Mouse (Mus musculus) telencephalon, adult 2 months (tissue): ENCODE data around the gene Afmid.
"Not testable (repeated sequence)": the region's sequence is repeated elsewhere in the genome, so short reads cannot be mapped to it uniquely, and the experiment has no call there.

ENCODE experiments used
- DNase-seq: peaks from one replicate; pipeline ENCODE4 v3.0.0-alpha.2; 2011; ENCODE audit warnings: low read depth, low spot score

Afmid gene

DNA sequence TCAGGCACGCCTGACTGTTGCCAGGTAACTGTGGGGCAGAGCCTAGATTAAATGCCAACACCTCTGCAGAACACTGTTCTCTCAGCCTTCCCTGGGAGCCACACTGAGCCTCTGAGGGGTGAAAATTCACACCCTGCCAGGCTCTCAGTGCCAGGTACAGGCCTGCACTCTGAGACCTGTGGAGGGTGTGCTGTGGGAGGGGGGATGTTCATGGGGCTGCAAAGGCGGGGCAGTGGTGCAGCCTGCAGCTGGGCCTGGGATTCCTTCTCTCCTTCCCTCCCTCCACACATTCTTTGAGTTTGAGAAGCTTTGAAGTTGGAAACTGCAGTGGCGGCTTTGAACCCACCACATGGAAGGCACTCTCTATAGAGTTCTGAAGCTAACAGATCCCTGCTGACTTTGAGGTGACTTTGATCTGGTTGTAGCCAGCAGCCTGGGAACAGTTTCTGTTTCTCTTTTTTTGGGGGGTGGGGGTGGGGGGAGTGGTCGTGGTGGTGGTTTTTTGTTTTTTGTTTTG lies 31.6 kb upstream of the Afmid start:
- DNase-seq = no peak

DNA sequence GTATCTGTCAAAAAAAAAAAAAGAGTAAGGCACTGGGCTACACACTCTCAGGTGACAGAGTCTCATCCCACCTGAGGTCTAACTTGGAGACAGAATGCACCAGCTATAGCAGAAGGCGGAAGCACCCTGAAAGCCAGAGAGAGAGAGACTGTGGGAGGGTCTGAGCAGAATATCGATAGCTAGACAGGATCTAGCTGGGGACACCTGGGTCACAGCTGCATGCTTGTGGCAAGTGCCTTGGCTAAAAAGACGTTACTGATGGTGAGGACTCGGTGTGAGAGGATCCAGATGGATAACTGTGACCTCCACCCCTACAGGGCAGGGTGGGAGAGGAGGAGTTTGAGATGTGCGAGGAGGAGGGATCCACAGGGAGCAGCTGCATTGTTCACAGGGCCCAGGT lies 28.8 kb upstream of the Afmid start:
- no peak for DNase-seq

DNA sequence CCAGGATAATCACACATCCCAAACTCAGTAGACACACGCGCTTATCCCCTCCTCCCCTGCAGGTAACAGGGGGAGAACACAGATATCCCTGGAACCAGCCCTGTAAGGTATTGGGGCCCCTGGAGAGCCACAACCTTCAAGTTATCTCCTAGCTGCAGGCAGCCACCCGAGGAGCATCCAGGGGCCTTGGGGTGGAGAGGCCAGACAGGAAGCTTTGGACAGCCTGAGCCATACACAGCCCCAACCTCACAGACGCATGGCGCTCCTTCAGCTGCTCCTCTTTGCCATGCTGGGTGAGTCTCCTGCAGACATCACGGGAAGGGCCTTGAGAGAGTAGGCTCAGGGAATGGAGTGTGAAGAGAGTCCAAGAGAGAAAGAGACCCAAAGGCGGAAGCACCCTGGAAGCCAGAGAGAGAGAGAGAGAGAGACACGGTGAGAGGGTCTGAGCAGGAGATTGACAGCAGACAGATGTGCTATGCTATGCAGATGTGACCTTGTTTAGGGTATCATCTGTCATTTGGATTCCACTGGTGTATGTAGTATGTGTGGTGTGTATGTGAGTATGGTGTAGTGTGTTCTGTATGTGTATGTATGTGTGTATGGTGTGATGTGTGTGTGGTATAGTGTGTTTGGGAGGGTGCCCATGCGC lies 28.1 kb upstream of the Afmid start, which contains the start of gene 6030468B19Rik:
TSS of gene 6030468B19Rik (plus strand) at position 150 of the 649 bp plus-strand sequence.
- no peak for DNase-seq

DNA sequence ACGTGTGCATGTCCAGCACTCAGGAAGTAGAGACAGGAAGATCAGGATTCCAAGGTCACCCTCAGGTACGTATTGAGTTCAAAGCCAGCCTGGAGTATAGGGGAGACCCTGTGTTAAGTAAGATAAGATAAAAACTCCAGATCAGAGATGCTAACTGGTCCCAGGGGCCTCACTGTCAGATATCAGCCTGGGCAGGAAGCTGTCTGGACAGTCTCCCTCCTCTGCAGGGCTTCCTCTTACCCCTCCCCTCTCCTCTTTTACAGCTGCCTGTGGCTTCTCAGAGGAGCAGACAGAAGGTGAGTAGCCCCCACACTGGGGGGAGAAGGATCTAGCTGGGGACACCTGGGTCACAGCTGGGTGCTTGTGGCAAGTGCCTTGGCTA lies 27.6 kb upstream of the Afmid start:
- no peak for DNase-seq

DNA sequence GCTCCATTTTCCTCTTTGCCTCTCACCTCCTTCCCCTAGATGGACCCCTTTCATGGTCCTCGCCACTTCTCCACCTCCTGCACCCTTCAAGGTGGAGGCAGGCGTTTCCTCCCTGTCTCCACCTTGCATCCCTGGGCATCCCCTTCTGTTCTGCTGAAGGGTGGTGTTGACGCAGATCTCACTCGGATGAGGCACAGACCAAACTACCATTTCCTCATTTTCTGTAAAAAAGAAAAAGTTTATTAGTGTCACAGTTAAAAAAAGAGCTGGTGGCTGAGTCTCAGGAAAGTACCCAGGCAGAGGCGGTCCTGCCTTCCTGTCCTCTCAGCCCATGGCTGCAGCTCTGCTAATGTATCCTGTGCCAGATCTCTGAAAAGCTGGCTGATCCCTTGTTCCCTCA lies 26.6 kb upstream of the Afmid start:
- no peak for DNase-seq

DNA sequence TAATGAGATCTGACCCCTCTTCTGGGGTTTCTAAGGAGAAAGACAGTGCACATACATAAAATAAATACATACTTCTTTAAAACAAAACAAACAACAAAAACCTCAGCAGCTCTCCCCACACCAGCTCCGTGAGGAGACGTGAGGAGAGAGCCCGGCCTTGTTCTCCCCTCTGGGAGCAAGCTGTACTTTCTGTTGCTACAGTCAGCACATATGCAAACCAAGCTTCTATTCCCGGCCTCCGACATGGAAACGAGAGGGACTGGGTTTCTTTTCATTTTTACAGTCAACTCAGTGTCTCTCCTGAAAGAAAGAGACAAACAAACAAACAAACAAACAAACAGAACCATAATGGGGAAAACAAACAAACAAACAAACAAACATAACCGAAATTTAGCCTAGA lies 25.7 kb upstream of the Afmid start:
- no peak for DNase-seq

DNA sequence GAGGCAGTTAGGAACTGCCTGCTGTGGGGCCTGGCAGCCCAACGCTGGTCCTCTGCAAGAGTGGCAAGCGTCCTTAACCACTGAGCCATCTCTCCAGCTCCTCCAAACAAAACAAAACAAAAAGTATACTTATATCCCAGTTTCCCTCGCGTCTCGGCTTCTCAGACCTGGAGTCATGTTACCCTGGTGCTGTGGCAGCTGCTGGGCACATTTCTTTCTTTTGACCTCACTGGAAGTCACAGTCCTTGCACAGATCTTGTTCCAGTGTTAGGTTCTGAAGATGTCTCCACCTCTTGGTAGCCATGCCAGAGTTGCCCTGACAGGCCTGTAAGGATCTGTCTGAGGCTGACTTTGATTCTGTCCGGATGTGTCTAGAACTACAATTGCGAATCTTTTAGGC lies 24.1 kb upstream of the Afmid start:
- no peak for DNase-seq

DNA sequence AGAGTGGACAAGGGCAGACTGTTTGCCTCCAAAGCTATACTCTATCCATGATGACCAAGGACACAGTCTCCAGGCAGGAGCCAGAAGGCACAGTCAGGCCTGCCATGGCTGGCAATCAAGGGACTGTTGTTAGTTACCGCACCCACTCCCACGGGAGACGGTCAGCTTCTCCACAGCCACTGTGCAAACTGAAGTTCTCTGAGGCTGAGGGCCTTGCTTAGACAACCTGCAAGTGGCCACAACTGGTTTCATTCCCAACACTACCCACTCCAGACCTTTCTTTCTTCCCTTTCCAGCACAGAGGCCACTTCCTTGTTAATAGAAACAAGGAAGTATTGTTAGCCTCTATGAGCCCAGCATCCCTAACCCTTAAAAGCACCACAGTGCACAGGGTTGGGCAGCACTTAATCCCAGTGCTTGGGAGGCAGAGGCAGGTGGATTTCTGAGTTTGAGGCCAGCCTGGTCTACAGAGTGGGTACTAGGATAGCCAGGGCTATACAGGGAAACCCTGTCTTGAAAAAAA lies 22.5 kb upstream of the Afmid start:
- DNase-seq = no peak

DNA sequence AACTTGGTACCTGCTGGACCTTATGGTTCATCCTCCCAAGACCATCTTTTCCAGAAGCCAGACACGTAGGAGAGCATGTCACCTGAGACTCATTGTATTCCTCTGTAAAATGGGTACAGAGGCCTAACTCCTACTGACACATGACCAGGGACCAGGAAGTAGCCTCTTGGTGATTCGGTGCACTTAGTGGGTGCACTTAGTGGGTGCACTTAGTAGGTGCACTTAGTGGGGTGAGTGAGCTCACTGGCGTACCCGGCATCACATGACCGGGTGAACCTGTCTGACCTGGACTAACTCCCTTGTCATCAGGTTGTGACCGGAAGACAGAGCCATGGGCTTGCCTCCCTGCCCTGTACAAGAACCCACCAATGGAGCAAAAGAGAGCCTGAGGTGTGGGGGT lies 18.9 kb upstream of the Afmid start:
- no peak for DNase-seq

DNA sequence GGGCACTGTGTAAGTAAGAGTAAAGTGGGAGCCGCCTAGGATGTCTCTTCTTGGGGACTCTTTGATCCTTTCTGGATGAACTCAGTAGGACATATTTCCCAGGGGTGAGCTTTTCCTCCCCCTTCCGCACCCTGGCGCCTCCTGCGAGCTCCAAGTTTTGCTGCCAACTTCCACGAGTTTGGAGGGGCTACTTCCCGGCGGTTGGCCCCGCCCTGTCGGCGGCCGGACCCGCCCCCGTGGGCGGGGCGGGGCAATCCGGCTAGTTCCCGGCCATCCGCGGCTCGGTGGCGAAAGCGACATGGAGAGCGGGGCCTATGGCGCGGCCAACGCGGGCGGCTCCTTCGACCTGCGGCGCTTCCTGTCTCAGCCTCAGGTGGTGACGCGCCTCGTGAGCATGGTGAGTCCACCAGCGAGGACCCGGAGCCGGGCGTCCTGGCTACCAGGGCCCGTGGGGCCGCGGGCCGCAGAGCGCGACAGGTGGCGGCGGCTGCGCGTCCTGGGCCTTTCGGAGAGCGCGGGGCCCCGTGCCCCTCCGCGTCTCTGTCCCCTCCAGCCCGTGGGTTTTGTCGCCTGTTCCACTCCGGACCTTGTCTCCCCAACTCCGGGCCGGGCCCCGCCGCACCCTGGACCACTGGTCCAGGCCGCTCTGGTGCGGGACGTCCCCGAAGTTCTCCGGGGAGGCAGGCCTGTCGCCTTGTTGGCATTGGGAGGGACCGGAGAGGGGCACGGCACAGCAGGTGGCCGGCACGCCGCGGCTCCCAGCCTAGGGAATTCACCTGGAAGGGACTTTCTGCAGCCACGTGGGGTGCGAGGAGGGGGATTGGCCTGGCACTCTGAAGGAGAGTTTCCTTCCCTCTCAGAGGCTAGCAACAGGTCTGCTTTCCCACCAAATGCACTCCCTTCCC lies 16.1 kb upstream of the Afmid start, which contains the start of the genes Gm20708 and Syngr2:
TSS of gene Gm20708 (plus strand) at position 262 of the 905 bp plus-strand sequence.
TSS of gene Syngr2 (plus strand) at position 262 of the 905 bp plus-strand sequence.
- no peak for DNase-seq

DNA sequence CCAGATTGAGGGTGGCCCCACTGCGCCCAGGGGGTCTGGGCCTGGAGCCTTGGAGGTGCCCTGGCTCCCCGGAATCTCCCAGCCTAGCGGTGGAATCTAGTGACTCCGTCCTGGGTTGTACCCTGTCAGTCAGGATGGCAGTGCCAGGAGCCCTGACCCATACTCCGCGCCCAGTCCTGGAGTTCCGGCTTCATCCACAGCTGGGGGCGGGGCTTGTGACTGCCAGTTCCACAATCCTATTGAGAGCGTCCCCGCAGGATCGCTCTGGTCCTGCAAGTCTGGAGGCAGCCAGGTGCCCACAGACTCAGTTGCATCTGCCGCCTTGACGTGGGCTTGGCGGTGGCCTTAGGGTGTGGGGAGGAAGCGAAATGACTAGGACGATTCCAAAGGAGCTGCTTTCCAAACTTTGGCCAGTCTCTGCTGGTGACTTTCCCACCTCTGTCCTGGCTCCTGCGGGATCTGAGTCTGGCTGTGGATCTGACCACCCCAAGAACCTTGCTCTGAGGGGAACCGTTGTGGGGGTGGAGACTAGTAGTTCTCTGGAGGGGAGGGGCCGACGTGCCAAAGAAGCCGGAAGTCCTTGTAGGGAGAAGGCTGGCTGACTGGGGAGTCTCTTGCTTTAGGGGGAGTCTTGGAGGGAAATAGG lies 15.2 kb upstream of the Afmid start:
- no peak for DNase-seq

DNA sequence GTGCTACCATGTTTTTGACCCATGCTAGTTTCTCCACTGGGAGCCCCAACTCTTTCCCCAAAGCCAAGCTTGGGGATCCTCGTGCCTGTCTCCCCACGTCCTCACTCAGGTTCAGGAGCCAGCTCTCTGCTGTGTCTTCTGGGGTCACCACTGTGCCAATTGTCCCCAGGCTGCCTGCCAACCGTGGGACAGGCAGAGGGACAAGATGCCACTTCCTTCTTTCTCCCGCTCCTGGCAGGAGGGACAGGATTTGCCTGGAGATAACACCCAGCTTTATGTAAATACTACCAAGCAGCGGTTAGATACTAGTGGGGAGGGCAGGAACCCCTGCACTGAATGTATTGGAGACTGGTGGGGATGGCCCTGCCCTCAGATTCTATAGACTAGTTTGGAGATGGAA lies 11.9 kb upstream of the Afmid start:
- DNase-seq = no peak

DNA sequence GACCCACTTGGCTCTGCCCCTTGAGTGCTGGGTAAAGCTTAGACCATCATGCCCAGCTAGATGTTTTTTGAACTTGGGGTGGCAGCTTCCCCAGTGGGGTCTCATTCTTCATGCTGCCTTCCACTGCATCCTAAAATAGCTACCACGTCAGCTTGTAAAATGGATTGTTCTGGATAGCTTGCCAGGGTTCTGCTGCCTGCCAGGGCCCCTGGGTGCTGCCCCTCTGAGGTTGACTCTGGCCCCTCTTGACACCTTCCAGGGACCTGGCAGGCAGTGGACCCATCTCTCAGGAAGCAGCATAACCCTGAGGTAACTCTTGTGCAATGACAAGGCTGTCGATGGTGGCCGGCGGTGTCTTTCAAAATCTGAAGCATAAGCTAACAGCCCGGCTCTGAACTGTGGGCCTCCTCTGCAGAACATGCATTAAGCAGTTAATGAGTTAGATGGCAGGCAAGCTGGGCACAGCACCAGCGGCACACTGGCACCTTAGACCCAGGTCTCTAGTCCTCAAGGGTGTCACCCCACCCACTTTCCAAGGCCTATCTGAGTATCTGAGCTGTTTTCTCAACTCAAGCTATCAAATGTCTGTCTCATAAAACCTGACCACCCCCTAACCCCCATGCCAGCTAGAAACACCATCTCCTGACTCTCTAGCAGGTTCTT lies 10.9 kb upstream of the Afmid start:
- DNase-seq = no peak

DNA sequence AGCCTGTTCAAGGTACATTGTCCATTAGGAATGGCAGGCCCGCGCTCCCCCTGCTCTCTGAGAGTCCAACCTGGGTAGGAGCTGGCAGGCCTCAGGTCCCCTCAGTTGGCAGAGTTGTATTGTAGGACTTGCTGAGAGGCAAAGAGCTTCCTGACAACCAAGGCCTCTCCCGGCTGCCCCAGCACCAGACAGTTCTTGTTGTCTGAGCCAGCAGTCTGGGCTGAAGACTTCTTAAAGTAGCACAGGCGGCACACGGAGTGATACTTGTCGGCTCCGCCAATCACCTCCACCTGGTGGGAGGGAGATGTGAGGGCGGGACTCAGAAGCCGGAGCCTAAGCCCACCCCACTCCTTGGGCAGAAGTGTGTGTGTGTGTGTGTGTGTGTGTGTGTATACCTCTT lies 9.9 kb upstream of the Afmid start:
- not testable (repeated sequence) for DNase-seq

DNA sequence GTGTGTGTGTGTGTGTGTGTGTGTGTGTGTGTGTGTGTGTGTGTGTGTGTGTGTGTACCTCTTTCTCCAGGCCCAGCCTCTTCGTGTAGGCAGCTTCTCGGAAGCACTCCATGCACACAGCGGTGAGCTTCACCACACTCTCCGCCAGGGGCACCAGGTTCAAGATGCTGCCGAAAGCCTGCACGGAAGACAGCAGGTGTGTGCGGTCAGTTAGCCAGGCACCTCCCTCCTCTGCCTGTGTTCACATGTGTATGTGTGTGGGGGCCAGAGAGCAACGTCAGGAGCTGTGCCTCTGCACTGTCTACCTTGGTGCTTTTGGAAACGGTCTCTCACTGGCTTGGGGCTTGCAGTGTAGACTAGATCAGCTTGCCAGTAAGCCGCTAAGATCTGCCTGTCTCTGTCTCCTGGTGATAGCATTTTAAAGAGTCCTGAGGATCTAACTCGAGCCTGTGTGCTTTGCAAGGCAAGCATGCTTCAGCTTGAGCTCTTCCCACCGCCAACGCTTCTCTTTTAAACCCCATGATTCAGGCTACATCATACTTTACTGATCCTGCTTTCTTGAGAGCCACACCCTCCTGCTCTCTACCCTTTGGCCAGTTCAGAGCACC lies 9.2 kb upstream of the Afmid start:
- no peak for DNase-seq

DNA sequence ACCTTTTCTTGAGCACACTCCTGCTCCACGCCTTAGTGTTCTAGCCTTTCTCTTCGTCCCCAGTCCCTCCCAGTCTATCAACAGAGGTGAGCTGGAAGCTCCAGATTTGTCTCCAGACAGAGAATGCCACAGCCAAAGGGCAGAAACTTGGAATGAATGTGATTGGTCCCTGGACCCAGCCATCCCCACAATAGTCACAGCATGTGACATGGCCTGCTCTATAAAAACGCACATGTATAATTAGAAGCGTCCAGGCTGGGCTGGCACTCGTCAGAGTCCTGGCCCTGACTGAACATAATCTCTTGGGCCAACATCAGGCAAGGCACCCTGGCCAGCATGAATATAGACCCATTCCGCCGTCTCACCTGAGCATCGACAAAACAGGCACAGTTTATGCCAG lies 6.6 kb upstream of the Afmid start:
- DNase-seq = no peak

DNA sequence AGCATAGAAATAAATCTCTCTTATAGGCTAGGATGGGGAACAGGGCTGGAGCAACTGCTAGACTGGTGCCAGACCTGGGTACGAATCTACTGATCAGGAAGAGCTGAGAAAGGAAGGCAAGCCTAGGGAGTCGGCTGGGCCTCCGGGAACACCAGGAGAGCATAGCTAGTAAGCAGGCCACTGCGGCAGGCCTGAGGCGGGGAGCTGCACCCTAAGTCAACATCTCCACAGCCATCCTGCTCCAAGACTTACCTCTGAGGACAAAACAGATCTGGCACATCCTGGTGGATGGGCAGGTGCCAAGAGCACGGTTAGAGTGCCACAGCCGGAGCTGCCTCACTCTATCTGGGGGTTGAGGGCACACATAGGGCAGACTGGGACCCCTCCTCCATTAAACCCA lies 5.6 kb upstream of the Afmid start:
- DNase-seq = no peak

DNA sequence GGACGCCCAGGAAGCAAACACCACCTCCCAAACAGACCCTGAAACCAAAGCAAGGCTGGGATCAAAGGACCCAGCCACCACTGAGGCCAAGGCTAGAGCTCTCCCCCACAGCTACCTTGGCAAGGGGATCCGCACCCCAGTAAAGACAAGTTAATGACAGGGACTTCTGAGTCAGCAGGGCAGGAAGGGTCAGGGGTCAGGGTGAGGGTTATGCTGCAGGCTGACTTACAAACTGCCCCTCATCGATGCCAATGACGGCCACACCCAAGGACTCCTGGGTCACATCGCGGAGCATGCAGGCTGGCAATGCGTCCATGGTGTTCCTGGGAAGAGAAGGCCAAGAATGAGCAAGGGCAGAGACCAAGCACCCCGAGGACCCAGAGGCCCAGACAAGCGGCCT lies 3.9 kb upstream of the Afmid start:
- no peak for DNase-seq

DNA sequence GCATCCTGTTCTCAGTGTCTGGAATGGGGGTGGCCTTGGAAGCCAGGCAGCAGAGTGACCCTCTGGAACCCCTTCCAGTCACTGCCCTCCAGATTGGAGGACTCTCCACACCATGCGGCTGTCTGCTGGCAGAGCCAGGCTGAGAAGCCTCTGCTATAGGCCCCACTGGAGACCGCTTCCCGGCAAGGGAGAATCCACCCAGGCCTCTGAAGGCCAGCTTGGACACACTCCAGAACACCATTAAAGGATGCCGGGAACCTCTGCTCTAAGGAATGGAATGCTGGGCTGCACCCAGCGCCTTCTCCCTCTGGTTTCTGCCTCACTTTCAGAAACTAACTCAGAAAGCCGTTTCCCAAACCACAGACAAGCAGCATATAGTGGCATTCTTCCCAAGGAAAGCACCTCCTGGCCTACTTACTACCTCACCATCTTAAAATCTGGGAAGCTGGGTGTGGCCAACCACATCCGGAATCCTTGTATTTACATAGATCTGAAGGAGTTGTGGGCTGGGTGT lies 2.9 kb upstream of the Afmid start:
- DNase-seq = no peak

DNA sequence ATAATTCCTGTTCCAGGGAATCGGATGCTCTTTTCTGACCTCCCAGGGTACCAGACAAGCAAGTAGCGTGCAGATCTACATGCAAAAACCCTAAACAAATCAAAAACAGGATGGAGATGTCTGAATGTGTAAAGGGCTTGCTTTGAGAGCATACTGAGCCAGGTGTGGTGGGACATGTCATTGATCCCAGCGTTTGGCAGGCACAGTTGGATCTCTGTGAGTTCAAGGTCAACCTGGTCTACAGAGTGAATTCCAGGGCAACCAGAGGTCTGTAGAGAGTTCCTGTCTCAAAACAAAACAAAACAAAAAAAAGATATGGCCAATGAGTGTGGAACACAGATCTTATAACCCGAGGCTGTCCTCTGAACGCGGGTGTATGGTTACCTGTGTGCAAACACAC lies 2.3 kb upstream of the Afmid start:
- DNase-seq = no peak
